Mouse (Mus musculus) CH12.LX (cell line): ENCODE measurements around the gene Tacr2.

Source experiments
- CHD1 ChIP-seq: IDR thresholded peaks from 2 replicates; pipeline ENCODE4 v1.6.1; 2012; ENCODE audit warnings: low read depth, low read length, improper control_type of control experiment, inconsistent platforms
- CTCF ChIP-seq, 2 experiments: IDR thresholded peaks in 1 of 2; conservative IDR thresholded peaks in 1 of 2; 2 replicates each; pipeline ENCODE4 v1.5.1; 2011 to 2012; ENCODE audit warnings: low read depth in 2 of 2, low read length in 2 of 2, improper control_type of control experiment in 1 of 2, inconsistent platforms in 1 of 2, mild to moderate bottlenecking in 1 of 2, moderate library complexity in 1 of 2
- EP300 ChIP-seq: IDR thresholded peaks from 2 replicates; pipeline ENCODE4 v1.6.1; 2011; ENCODE audit warnings: low read length, improper control_type of control experiment
- JUND ChIP-seq: conservative IDR thresholded peaks from 2 replicates; pipeline ENCODE4 v1.6.1; 2011; ENCODE audit warnings: low read depth, low read length, improper control_type of control experiment
- KAT2A ChIP-seq: IDR thresholded peaks from 2 replicates; pipeline ENCODE4 v1.6.1; 2012; ENCODE audit warnings: low read length, improper control_type of control experiment, inconsistent platforms; ENCODE audit not compliant: insufficient replicate concordance
- MAFK ChIP-seq: IDR thresholded peaks from 2 replicates; pipeline ENCODE4 v1.6.1; 2011; ENCODE audit warnings: low read length, improper control_type of control experiment; ENCODE audit not compliant: insufficient replicate concordance
- POLR2A ChIP-seq: IDR thresholded peaks from 2 replicates; pipeline ENCODE4 v1.6.1; 2011; ENCODE audit warnings: low read depth, mild to moderate bottlenecking, improper control_type of control experiment, low read length
- POLR2AphosphoS2 ChIP-seq: IDR thresholded peaks from 2 replicates; pipeline ENCODE4 v1.6.1; 2011; ENCODE audit warnings: low read depth, low read length, improper control_type of control experiment
- TCF12 ChIP-seq: IDR thresholded peaks from 2 replicates; pipeline ENCODE4 v1.6.1; 2014; ENCODE audit warnings: low read depth, mild to moderate bottlenecking, inconsistent platforms, low read length, improper control_type of control experiment
- UBTF ChIP-seq: IDR thresholded peaks from 2 replicates; pipeline ENCODE4 v1.6.1; 2012; ENCODE audit warnings: low read depth, mild to moderate bottlenecking, inconsistent platforms, low read length, improper control_type of control experiment, moderate library complexity
- USF1 ChIP-seq: IDR thresholded peaks from 2 replicates; pipeline ENCODE4 v1.6.1; 2014; ENCODE audit warnings: low read depth, mild to moderate bottlenecking, inconsistent platforms, low read length, improper control_type of control experiment

DNA sequence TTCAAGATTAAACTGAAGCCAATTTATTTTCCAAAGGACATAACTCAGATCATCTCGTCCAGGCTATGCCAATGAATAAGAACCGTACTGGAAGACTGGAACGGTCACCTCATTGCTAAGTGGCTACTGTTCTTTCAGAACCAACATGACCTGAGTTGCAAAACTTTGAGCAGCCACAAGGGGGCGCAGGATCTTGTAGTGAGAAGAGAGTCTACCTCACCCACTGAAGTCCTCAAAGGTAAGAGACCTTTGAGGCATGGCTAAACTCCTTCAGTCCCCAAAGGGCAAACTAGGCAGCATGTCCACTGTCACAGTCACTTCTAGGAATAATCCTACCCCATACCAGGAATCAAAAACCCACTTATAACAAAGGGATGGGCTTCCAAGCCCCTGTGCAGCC is 23.0 kb downstream of the Tacr2 start:
- TF ChIP-seq USF1: no peak
- TF ChIP-seq CTCF (conservative IDR thresholded peaks at IDR 0.05 in 1 of 2, IDR thresholded peaks at IDR 0.05 in 1 of 2; ENCODE audit: low read depth in 2 of 2, low read length in 2 of 2): peak; percentile 89 to 92
- TF ChIP-seq POLR2A: no peak
- no peak for TF ChIP-seq CHD1
- no peak for TF ChIP-seq EP300
- no peak for TF ChIP-seq JUND
- no peak for TF ChIP-seq UBTF
- no peak for TF ChIP-seq KAT2A
- TF ChIP-seq TCF12: no peak
- TF ChIP-seq MAFK: no peak
- no peak for TF ChIP-seq POLR2AphosphoS2
